Mouse (Mus musculus): ENCODE data around the gene Gdnf. TPM values are rescaled to one million over a fixed set of nuclear protein-coding genes. Genes with fewer than 3 reads are reported as not detected.

Gdnf gene
- polyA plus RNA-seq, 1 experiment, result 2.8 TPM

DNA sequence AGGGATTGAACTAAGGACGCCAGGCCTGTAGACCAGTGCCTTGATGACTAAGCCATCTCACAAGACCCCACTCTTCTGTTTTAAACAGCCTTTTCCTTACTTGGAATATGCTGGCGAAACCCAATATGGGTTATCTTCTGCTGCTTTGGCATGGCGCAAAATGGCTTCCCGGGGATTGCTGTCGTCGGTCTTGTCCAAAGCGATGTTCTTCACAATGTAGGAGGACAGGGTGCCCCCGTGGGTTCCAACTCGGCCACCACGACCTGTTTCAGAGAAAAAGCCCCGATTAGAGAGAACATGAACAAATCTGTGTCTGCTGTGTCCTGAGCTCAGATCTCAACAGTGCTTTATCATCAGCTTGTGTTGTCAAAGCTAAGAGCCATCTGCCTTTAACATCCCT lies 73.5 kb downstream of the Gdnf start:
- H3K27me3 ChIP-seq (ENCODE audit: control insufficient read depth, insufficient read depth, insufficient read length), result no peaks in the 10 kb centered on the region
- no peaks in the 10 kb centered on the region for H3K79me2 ChIP-seq (ENCODE audit: control insufficient read depth, insufficient read depth)
- no peak for TF ChIP-seq CEBPB (IDR thresholded peaks at IDR 0.05; ENCODE audit: insufficient read depth, poor library complexity, severe bottlenecking)
- TF ChIP-seq TCF3 (IDR thresholded peaks at IDR 0.05; ENCODE audit: insufficient read length, low read depth), result no peak
- TF ChIP-seq POLR2A (IDR thresholded peaks at IDR 0.05; ENCODE audit: insufficient read length, low read depth), result no peak
- no peak for TF ChIP-seq MYOD1 (IDR thresholded peaks at IDR 0.05; ENCODE audit: control insufficient read depth in 1 of 3, insufficient read length in 2 of 3, low read depth in 2 of 3)
- TF ChIP-seq REST (IDR thresholded peaks at IDR 0.05; ENCODE audit: insufficient read depth, insufficient read length), result no peak
- TF ChIP-seq MAX (IDR thresholded peaks at IDR 0.05; ENCODE audit: low read depth), result no peak
- TF ChIP-seq POLR2AphosphoS2 (IDR thresholded peaks at IDR 0.05; ENCODE audit: insufficient read length, low read depth), result no peak
- no peak for TF ChIP-seq MYOG (IDR thresholded peaks at IDR 0.05; ENCODE audit: control insufficient read depth in 1 of 3, insufficient read depth in 1 of 3, insufficient read length in 2 of 3, low read depth in 2 of 3)
- TF ChIP-seq E2F4 (IDR thresholded peaks at IDR 0.05; ENCODE audit: insufficient read depth), result no peak
- no peak for TF ChIP-seq TCF12 (IDR thresholded peaks at IDR 0.05; ENCODE audit: insufficient read depth, poor library complexity, severe bottlenecking)
- TF ChIP-seq USF1 (IDR thresholded peaks at IDR 0.05; ENCODE audit: low read depth), result no peak
- no peak for TF ChIP-seq SRF (IDR thresholded peaks at IDR 0.05; ENCODE audit: control insufficient read depth, insufficient read length, low read depth)
- no peak overlapping the region for H3ac ChIP-seq (ENCODE audit: control insufficient read depth, insufficient read length)
- H3K4me3 ChIP-seq, result no peak overlapping the region
- H3K36me3 ChIP-seq (ENCODE audit: control insufficient read depth, insufficient read depth), result peaks cover 11% of the 10 kb centered on the region
- no peak overlapping the region for H3K4me2 ChIP-seq (ENCODE audit: low read depth)

GRCm38 (mm10) chr15:7885106-7885505 lies 74.5 kb downstream of the Gdnf start:
- H3K27me3 ChIP-seq (ENCODE audit: control insufficient read depth, insufficient read depth, insufficient read length), result no peaks in the 10 kb centered on the region
- H3K36me3 ChIP-seq (ENCODE audit: control insufficient read depth, insufficient read depth), result peaks cover 11% of the 10 kb centered on the region
- TF ChIP-seq USF1 (IDR thresholded peaks at IDR 0.05; ENCODE audit: low read depth) (no peak), SRF (IDR thresholded peaks at IDR 0.05; ENCODE audit: control insufficient read depth, insufficient read length, low read depth) (no peak), TCF3 (IDR thresholded peaks at IDR 0.05; ENCODE audit: insufficient read length, low read depth) (no peak), POLR2A (IDR thresholded peaks at IDR 0.05; ENCODE audit: insufficient read length, low read depth) (no peak), MYOG (IDR thresholded peaks at IDR 0.05; ENCODE audit: control insufficient read depth in 1 of 3, insufficient read depth in 1 of 3, insufficient read length in 2 of 3, low read depth in 2 of 3) (no peak), POLR2AphosphoS2 (IDR thresholded peaks at IDR 0.05; ENCODE audit: insufficient read length, low read depth) (no peak), REST (IDR thresholded peaks at IDR 0.05; ENCODE audit: insufficient read depth, insufficient read length) (no peak), TCF12 (IDR thresholded peaks at IDR 0.05; ENCODE audit: insufficient read depth, poor library complexity, severe bottlenecking) (no peak), E2F4 (IDR thresholded peaks at IDR 0.05; ENCODE audit: insufficient read depth) (no peak), MYOD1 (IDR thresholded peaks at IDR 0.05; ENCODE audit: control insufficient read depth in 1 of 3, insufficient read length in 2 of 3, low read depth in 2 of 3) (no peak), CEBPB (IDR thresholded peaks at IDR 0.05; ENCODE audit: insufficient read depth, poor library complexity, severe bottlenecking) (no peak), MAX (IDR thresholded peaks at IDR 0.05; ENCODE audit: low read depth) (no peak)
- no peak overlapping the region for H3K4me2 ChIP-seq (ENCODE audit: low read depth)
- H3K79me2 ChIP-seq (ENCODE audit: control insufficient read depth, insufficient read depth), result no peaks in the 10 kb centered on the region
- no peak overlapping the region for H3K4me3 ChIP-seq
- no peak overlapping the region for H3ac ChIP-seq (ENCODE audit: control insufficient read depth, insufficient read length)

GRCm38 (mm10) chr15:7886591-7886990 lies 75.9 kb downstream of the Gdnf start:
- TF ChIP-seq MYOG (IDR thresholded peaks at IDR 0.05; ENCODE audit: control insufficient read depth in 1 of 3, insufficient read depth in 1 of 3, insufficient read length in 2 of 3, low read depth in 2 of 3), result no peak
- TF ChIP-seq CEBPB (IDR thresholded peaks at IDR 0.05; ENCODE audit: insufficient read depth, poor library complexity, severe bottlenecking), result no peak
- TF ChIP-seq POLR2AphosphoS2 (IDR thresholded peaks at IDR 0.05; ENCODE audit: insufficient read length, low read depth), result no peak
- TF ChIP-seq TCF3 (IDR thresholded peaks at IDR 0.05; ENCODE audit: insufficient read length, low read depth), result no peak
- no peak for TF ChIP-seq SRF (IDR thresholded peaks at IDR 0.05; ENCODE audit: control insufficient read depth, insufficient read length, low read depth)
- no peak for TF ChIP-seq MAX (IDR thresholded peaks at IDR 0.05; ENCODE audit: low read depth)
- TF ChIP-seq TCF12 (IDR thresholded peaks at IDR 0.05; ENCODE audit: insufficient read depth, poor library complexity, severe bottlenecking), result no peak
- no peak for TF ChIP-seq USF1 (IDR thresholded peaks at IDR 0.05; ENCODE audit: low read depth)
- TF ChIP-seq E2F4 (IDR thresholded peaks at IDR 0.05; ENCODE audit: insufficient read depth), result no peak
- no peak for TF ChIP-seq POLR2A (IDR thresholded peaks at IDR 0.05; ENCODE audit: insufficient read length, low read depth)
- no peak for TF ChIP-seq REST (IDR thresholded peaks at IDR 0.05; ENCODE audit: insufficient read depth, insufficient read length)
- no peak for TF ChIP-seq MYOD1 (IDR thresholded peaks at IDR 0.05; ENCODE audit: control insufficient read depth in 1 of 3, insufficient read length in 2 of 3, low read depth in 2 of 3)
- Histone ChIP-seq H3ac (ENCODE audit: control insufficient read depth, insufficient read length) (no peak overlapping the region), H3K36me3 (ENCODE audit: control insufficient read depth, insufficient read depth) (peaks cover 11% of the 10 kb centered on the region), H3K4me2 (ENCODE audit: low read depth) (no peak overlapping the region), H3K27me3 (ENCODE audit: control insufficient read depth, insufficient read depth, insufficient read length) (no peaks in the 10 kb centered on the region), H3K4me3 (no peak overlapping the region), H3K79me2 (ENCODE audit: control insufficient read depth, insufficient read depth) (no peaks in the 10 kb centered on the region)
